Mouse (Mus musculus) liver, embryonic 14.5 days (tissue): Measurements from ENCODE around the gene Sirpb1b. TPM values are rescaled to one million over a fixed set of nuclear protein-coding genes. Genes with fewer than 3 reads are reported as not detected.
"Not testable (repeated sequence)": the region's sequence is repeated elsewhere in the genome, so short reads cannot be mapped to it uniquely, and the experiment has no call there.

Source experiments
- ATAC-seq: fragments of 200-750 bp; cut with Nextera tagmentation; 2 replicates; pipeline ENCODE4 v1.8.0; 2017; ENCODE audit warnings: moderate number of reproducible peaks, mild to moderate bottlenecking, moderate library complexity; ENCODE audit not compliant: insufficient read depth
- DNase-seq, 3 experiments: peaks; one replicate each; pipeline ENCODE4 v3.0.0-alpha.2; 2012 to 2013; ENCODE audit warnings: low read depth in 3 of 3, low spot score in 3 of 3
- H3K27ac ChIP-seq: fragments of 300-500 bp; sonication (generic); 2 replicates; pipeline ENCODE4 v1.5.1; 2014; ENCODE audit warnings: moderate library complexity, mild to moderate bottlenecking, control low read depth, inconsistent platforms
- H3K27me3 ChIP-seq: fragments of 300-500 bp; sonication (generic); 2 replicates; pipeline ENCODE4 v1.6.1; 2014; ENCODE audit warnings: mild to moderate bottlenecking, low read length, moderate library complexity; ENCODE audit not compliant: control insufficient read depth, insufficient read depth
- H3K36me3 ChIP-seq: fragments of 300-500 bp; sonication (generic); replicated peaks from 2 replicates; pipeline ENCODE4 v1.6.1; 2014; ENCODE audit warnings: low read depth; ENCODE audit not compliant: control insufficient read depth, insufficient read depth
- H3K4me1 ChIP-seq, 2 experiments: fragments of 200-500 bp in 1 of 2; fragments of 300-500 bp in 1 of 2; sonication (generic) in 1 of 2; replicated peaks; 2 replicates each; pipeline ENCODE4 v1.6.1; 2012 to 2014; ENCODE audit warnings: antibody characterized with exemption in 1 of 2, inconsistent platforms in 1 of 2, low read length in 1 of 2; ENCODE audit not compliant: control insufficient read depth in 2 of 2, insufficient read depth in 2 of 2
- H3K4me2 ChIP-seq: fragments of 300-500 bp; sonication (generic); 2 replicates; pipeline ENCODE4 v1.6.1; 2014; ENCODE audit warnings: low read depth, mild to moderate bottlenecking, control low read depth, moderate library complexity
- H3K4me3 ChIP-seq, 2 experiments: fragments of 200-500 bp in 1 of 2; fragments of 300-500 bp in 1 of 2; sonication (generic) in 1 of 2; 2 replicates each; pipeline ENCODE4 v1.5.1; 2012 to 2014; ENCODE audit warnings: low read depth in 2 of 2, low read length in 2 of 2, mild to moderate bottlenecking in 2 of 2, control low read depth in 1 of 2, inconsistent platforms in 1 of 2, moderate library complexity in 1 of 2; ENCODE audit not compliant: insufficient read depth in 1 of 2
- H3K9ac ChIP-seq: fragments of 300-500 bp; sonication (generic); replicated peaks from 2 replicates; pipeline ENCODE4 v1.6.1; 2014; ENCODE audit warnings: mild to moderate bottlenecking, control low read depth, moderate library complexity
- H3K9me3 ChIP-seq: fragments of 300-500 bp; sonication (generic); 2 replicates; pipeline ENCODE4 v1.6.1; 2016; ENCODE audit warnings: low read length, mixed read lengths; ENCODE audit not compliant: control insufficient read depth
- CTCF ChIP-seq: IDR thresholded peaks from 2 replicates; pipeline ENCODE4 v1.5.1; 2016; ENCODE audit warnings: antibody characterized with exemption, low read depth, control low read depth
- EP300 ChIP-seq: IDR thresholded peaks from 2 replicates; pipeline ENCODE4 v1.6.1; 2016; ENCODE audit warnings: antibody characterized with exemption, low read depth
- WGBS: fragments of 180-500 bp; shearing (Covaris S2); extraction: QIAGEN DNeasy Blood & Tissue Kit; methylation state at CpG from one replicate; pipeline ENCODE4 v1.1.7; 2014; ENCODE audit not compliant: insufficient replicate concordance; 5-methylcytosine and 5-hydroxymethylcytosine counted together
- polyA plus RNA-seq, 2 experiments: library from polyadenylated mRNA; depleted of rRNA in 1 of 2; stranded (reverse) in 1 of 2; unstranded in 1 of 2; fragments of >200 nt; fragmentation: Nextera tagmentation in 1 of 2; extraction: Ambion mirVana in 1 of 2; gene quantifications; 2 replicates each; pipeline versions ENCODE4 v1.2.1 to v1.2.3; 2012 to 2014

Gene Sirpb1b
- polyA plus RNA-seq, 2 experiments: 0.04 to 0.17 TPM

GRCm38 (mm10) chr3:15528589-15528988 is 46.3 kb downstream of the Sirpb1b start:
- H3K36me3 ChIP-seq: no peaks in the 10 kb centered on the region
- TF ChIP-seq CTCF: no peak
- TF ChIP-seq EP300: no peak
- H3K27ac ChIP-seq: no peak overlapping the region
- H3K4me2 ChIP-seq: no peak overlapping the region
- no peaks in the 10 kb centered on the region for H3K9me3 ChIP-seq
- ATAC-seq (no peak), DNase-seq (no peak)
- no peaks in the 10 kb centered on the region for H3K27me3 ChIP-seq
- no peak overlapping the region for H3K4me3 ChIP-seq
- no peak overlapping the region for H3K9ac ChIP-seq
- no peaks in the 10 kb centered on the region for H3K4me1 ChIP-seq

GRCm38 (mm10) chr3:15513608-15514007 is 61.3 kb downstream of the Sirpb1b start:
- not testable (repeated sequence) for H3K9ac ChIP-seq, H3K9me3 ChIP-seq, H3K4me1 ChIP-seq, H3K27me3 ChIP-seq, H3K4me2 ChIP-seq, ATAC-seq, H3K4me3 ChIP-seq, DNase-seq, H3K36me3 ChIP-seq, H3K27ac ChIP-seq
- 69% methylated on average over 9 of the region's 11 CpGs for WGBS

GRCm38 (mm10) chr3:15507792-15508321 is 67.0 kb downstream of the Sirpb1b start:
- DNase-seq, H3K4me3 ChIP-seq, H3K9me3 ChIP-seq, H3K36me3 ChIP-seq, H3K4me1 ChIP-seq, H3K27ac ChIP-seq, H3K9ac ChIP-seq, H3K4me2 ChIP-seq, ATAC-seq, H3K27me3 ChIP-seq: not testable (repeated sequence)
- WGBS: 52% methylated on average over 3 of the region's 3 CpGs

GRCm38 (mm10) chr3:15474831-15475230 is 100.0 kb downstream of the Sirpb1b start:
- WGBS: 59% methylated on average over 1 of the region's 2 CpGs
- ATAC-seq, H3K4me1 ChIP-seq: not testable (repeated sequence)

DNA sequence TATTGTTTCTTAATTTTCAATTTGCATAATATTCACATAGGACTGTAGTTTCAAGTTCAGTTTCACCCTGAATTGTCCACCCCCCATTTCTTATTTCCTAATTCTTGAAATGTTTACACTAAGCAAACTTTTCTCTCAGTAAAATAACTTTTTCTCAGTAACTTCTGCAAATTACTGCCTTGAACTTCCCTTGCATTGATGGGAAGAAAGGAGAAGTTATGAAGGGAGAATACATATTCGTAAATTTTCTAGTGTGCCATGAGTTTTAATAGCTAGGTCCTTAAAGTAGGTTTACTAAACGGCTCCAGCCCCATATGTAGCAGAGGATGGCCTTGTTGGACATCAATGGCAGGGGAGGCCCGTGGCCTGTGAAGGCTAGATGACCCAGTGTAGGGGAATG is 104.7 kb downstream of the Sirpb1b start:
- H3K9ac ChIP-seq, H3K27me3 ChIP-seq, DNase-seq, ATAC-seq, H3K9me3 ChIP-seq, H3K4me1 ChIP-seq, H3K4me2 ChIP-seq, H3K36me3 ChIP-seq, H3K4me3 ChIP-seq, H3K27ac ChIP-seq: not testable (repeated sequence)
- WGBS: 50% methylated on average over 1 of the region's 3 CpGs

More at GRCm38 (mm10) chr3:15474831-15475230, 100.0 kb downstream of the Sirpb1b start:
- not testable (repeated sequence) for H3K9me3 ChIP-seq, H3K4me3 ChIP-seq, DNase-seq, H3K4me2 ChIP-seq, H3K27me3 ChIP-seq, H3K9ac ChIP-seq, H3K36me3 ChIP-seq, H3K27ac ChIP-seq

Other genes with a start within 250 kb of the Sirpb1b start
- gene Gm9733, start 242.8 kb downstream of the Sirpb1b start, polyA plus RNA-seq (2012; rRNA removed): 0.10 TPM in 1 of 2 replicates, not detected in the other
- 0.34 and 0.64 TPM in 2 replicates for gene Gm9733, start 242.8 kb downstream of the Sirpb1b start, polyA plus RNA-seq (2014; fragmentation: Nextera tagmentation; extraction: Ambion mirVana)
- not detected in 2 replicates for gene Sirpb1a, start 148.5 kb downstream of the Sirpb1b start, polyA plus RNA-seq (2012; rRNA removed)
- not detected in 2 replicates for gene Sirpb1a, start 148.5 kb downstream of the Sirpb1b start, polyA plus RNA-seq (2014; fragmentation: Nextera tagmentation; extraction: Ambion mirVana)